Mouse (Mus musculus): ENCODE measurements at regions not wholly inside any gene's neighbourhood (a gene's known extent, or its start where the extent isn't known, plus 50 kb on each side); places are given as distances from the start of the nearest gene placed in this dataset.

DNA sequence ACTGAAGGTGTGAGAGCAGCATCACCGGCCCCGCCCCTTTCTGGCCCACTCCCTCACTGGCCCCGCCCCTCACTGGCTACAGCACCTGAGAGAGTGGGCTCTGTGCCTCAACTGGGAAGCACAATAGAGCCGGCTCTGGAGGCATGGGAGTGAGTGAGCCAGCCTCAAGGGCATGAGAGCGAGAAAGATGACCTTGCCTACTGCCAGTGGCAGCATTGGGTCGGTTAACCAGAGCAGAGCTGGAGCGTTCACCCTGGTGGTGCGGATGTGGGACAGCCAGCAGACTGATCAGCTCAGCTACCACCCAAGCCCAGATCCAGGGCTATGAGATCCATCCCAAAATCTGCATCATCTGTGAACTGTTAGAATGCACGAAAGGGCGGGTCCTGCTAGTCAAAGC is 304.7 kb upstream of the Hs6st1 start:
- Histone ChIP-seq H3K27ac (ENCODE audit: low read depth, low read length) (no peak overlapping the region), H3K4me3 (ENCODE audit: low read depth, low read length) (no peak overlapping the region), H3K4me2 (replicated peaks; ENCODE audit: low read depth) (no peak overlapping the region), H3K9ac (ENCODE audit: low read depth, low read length) (no peak overlapping the region), H3K36me3 (ENCODE audit: control insufficient read depth, insufficient read depth) (no peaks in the 10 kb centered on the region), H3K9me3 (ENCODE audit: control insufficient read depth) (no peaks in the 10 kb centered on the region), H3K4me1 (replicated peaks; ENCODE audit: control insufficient read depth, insufficient read depth, low read length) (no peaks in the 10 kb centered on the region), H3K27me3 (replicated peaks; ENCODE audit: control insufficient read depth, insufficient read depth, low read length) (no peaks in the 10 kb centered on the region)
- ATAC-seq: no peak
- WGBS: 85% methylated on average over 10 of the region's 10 CpGs
- TF ChIP-seq CTCF (IDR thresholded peaks at IDR 0.05; ENCODE audit: low read depth): no peak

GRCm38 (mm10) chr1:35764068-35764467 is 304.1 kb upstream of the Hs6st1 start:
- Histone ChIP-seq H3K27me3 (replicated peaks; ENCODE audit: control insufficient read depth, insufficient read depth, low read length) (no peaks in the 10 kb centered on the region), H3K4me2 (replicated peaks; ENCODE audit: low read depth) (no peak overlapping the region), H3K27ac (ENCODE audit: low read depth, low read length) (no peak overlapping the region), H3K4me1 (replicated peaks; ENCODE audit: control insufficient read depth, insufficient read depth, low read length) (no peaks in the 10 kb centered on the region), H3K4me3 (ENCODE audit: low read depth, low read length) (no peak overlapping the region), H3K36me3 (ENCODE audit: control insufficient read depth, insufficient read depth) (no peaks in the 10 kb centered on the region), H3K9ac (ENCODE audit: low read depth, low read length) (no peak overlapping the region), H3K9me3 (ENCODE audit: control insufficient read depth) (no peaks in the 10 kb centered on the region)
- 71% methylated on average over 1 of the region's 1 CpGs for WGBS
- TF ChIP-seq CTCF (IDR thresholded peaks at IDR 0.05; ENCODE audit: low read depth): no peak
- no peak for ATAC-seq

DNA sequence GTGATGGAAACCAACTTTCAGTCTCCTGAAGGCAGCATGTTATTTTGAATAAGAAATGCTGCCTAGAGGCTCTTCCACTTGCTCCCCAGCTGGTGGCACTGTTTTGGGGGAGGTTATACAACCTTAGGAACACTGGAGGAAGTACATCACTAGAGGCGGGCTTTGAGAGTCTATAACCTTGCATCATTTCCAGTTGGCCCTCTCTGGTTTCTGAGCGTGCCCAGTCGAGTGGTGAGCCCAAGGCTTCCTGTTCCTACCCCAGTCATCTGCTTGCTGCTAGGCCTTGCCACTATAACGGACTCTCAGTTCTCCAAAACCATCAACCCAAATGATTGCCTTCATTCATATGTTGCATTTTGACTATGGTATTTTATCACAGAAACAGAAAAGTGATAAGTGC is 302.5 kb upstream of the Hs6st1 start:
- Histone ChIP-seq H3K9me3 (ENCODE audit: control insufficient read depth) (no peaks in the 10 kb centered on the region), H3K4me3 (ENCODE audit: low read depth, low read length) (no peak overlapping the region), H3K4me1 (replicated peaks; ENCODE audit: control insufficient read depth, insufficient read depth, low read length) (no peaks in the 10 kb centered on the region), H3K36me3 (ENCODE audit: control insufficient read depth, insufficient read depth) (no peaks in the 10 kb centered on the region), H3K4me2 (replicated peaks; ENCODE audit: low read depth) (no peak overlapping the region), H3K9ac (ENCODE audit: low read depth, low read length) (no peak overlapping the region), H3K27ac (ENCODE audit: low read depth, low read length) (no peak overlapping the region), H3K27me3 (replicated peaks; ENCODE audit: control insufficient read depth, insufficient read depth, low read length) (no peaks in the 10 kb centered on the region)
- ATAC-seq: no peak
- TF ChIP-seq CTCF (IDR thresholded peaks at IDR 0.05; ENCODE audit: low read depth): peak; percentile 32; the same call in 1 of the 2 replicates
- WGBS: 91% methylated on average over 4 of the region's 4 CpGs

- Histone ChIP-seq H3K36me3 (ENCODE audit: control insufficient read depth, insufficient read depth) (no peaks in the 10 kb centered on the region), H3K9me3 (ENCODE audit: control insufficient read depth) (no peaks in the 10 kb centered on the region), H3K9ac (ENCODE audit: low read depth, low read length) (no peak overlapping the region), H3K4me3 (ENCODE audit: low read depth, low read length) (no peak overlapping the region), H3K4me2 (replicated peaks; ENCODE audit: low read depth) (no peak overlapping the region), H3K27me3 (replicated peaks; ENCODE audit: control insufficient read depth, insufficient read depth, low read length) (no peaks in the 10 kb centered on the region), H3K27ac (ENCODE audit: low read depth, low read length) (no peak overlapping the region), H3K4me1 (replicated peaks; ENCODE audit: control insufficient read depth, insufficient read depth, low read length) (no peaks in the 10 kb centered on the region)
- WGBS: 92% methylated on average over 5 of the region's 5 CpGs
- no peak for ATAC-seq
- no peak for TF ChIP-seq CTCF (IDR thresholded peaks at IDR 0.05; ENCODE audit: low read depth)
Measured at GRCm38 (mm10) chr1:35766271-35766670, 301.9 kb upstream of the Hs6st1 start.

DNA sequence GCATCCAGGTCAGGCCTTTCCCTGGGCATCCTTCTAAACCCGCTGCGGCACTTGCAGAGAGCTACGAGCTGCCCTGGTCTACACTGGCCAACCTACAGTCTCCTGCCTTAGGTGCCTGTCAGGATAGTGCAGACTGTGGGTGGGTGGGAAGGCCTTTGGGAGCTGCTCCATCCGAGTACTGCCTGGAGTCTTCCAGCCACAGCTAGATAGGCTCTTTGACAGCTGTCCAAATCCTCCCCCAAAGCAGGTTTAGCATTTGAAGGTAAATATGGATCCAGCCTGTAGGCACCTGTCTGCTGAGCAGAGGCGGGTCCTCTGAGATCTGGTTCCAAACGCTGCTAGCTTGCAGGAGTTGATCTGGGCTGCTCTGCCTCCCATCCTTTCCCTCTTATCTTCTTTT is 295.6 kb upstream of the Hs6st1 start:
- 86% methylated on average over 6 of the region's 6 CpGs for WGBS
- TF ChIP-seq CTCF (IDR thresholded peaks at IDR 0.05; ENCODE audit: low read depth): no peak
- no peak overlapping the region for H3K4me2 ChIP-seq (replicated peaks; ENCODE audit: low read depth)
- no peaks in the 10 kb centered on the region for H3K36me3 ChIP-seq (ENCODE audit: control insufficient read depth, insufficient read depth)
- ATAC-seq: no peak
- H3K4me1 ChIP-seq (replicated peaks; ENCODE audit: control insufficient read depth, insufficient read depth, low read length): no peaks in the 10 kb centered on the region
- H3K9ac ChIP-seq (ENCODE audit: low read depth, low read length): no peak overlapping the region
- H3K27me3 ChIP-seq (replicated peaks; ENCODE audit: control insufficient read depth, insufficient read depth, low read length): no peaks in the 10 kb centered on the region
- H3K27ac ChIP-seq (ENCODE audit: low read depth, low read length): no peak overlapping the region
- H3K4me3 ChIP-seq (ENCODE audit: low read depth, low read length): no peak overlapping the region
- H3K9me3 ChIP-seq (ENCODE audit: control insufficient read depth): no peaks in the 10 kb centered on the region

DNA sequence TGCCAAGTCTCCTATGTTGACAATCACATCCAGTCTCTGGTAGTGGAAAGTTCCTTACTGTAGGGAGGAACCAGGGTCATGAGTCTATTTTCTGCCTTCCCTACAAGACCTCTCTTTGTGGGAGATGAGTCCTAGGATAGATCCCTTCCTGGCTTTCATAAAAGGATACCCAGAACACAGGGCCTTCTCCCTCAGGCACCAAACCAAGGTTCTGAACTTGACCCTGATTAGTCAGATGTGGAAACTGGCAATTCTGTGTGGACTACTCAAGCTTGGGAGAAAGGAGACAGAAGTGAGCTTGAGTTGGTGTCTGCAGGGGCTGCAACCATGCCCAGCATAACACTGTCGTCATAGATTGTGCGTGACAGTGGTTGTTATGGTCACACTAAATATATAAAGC is 293.6 kb upstream of the Hs6st1 start:
- no peaks in the 10 kb centered on the region for H3K9me3 ChIP-seq (ENCODE audit: control insufficient read depth)
- no peak overlapping the region for H3K27ac ChIP-seq (ENCODE audit: low read depth, low read length)
- H3K27me3 ChIP-seq (replicated peaks; ENCODE audit: control insufficient read depth, insufficient read depth, low read length): no peaks in the 10 kb centered on the region
- H3K4me1 ChIP-seq (replicated peaks; ENCODE audit: control insufficient read depth, insufficient read depth, low read length): no peaks in the 10 kb centered on the region
- ATAC-seq: no peak
- no peak overlapping the region for H3K9ac ChIP-seq (ENCODE audit: low read depth, low read length)
- H3K4me3 ChIP-seq (ENCODE audit: low read depth, low read length): no peak overlapping the region
- TF ChIP-seq CTCF (IDR thresholded peaks at IDR 0.05; ENCODE audit: low read depth): no peak
- no peaks in the 10 kb centered on the region for H3K36me3 ChIP-seq (ENCODE audit: control insufficient read depth, insufficient read depth)
- WGBS: 95% methylated on average over 2 of the region's 2 CpGs
- H3K4me2 ChIP-seq (replicated peaks; ENCODE audit: low read depth): no peak overlapping the region

GRCm38 (mm10) chr1:35782668-35783067 is 285.5 kb upstream of the Hs6st1 start:
- ATAC-seq: no peak
- H3K9me3 ChIP-seq (ENCODE audit: control insufficient read depth): no peaks in the 10 kb centered on the region

More at GRCm38 (mm10) chr1:35782668-35783067, 285.5 kb upstream of the Hs6st1 start:
- Histone ChIP-seq H3K4me1 (replicated peaks; ENCODE audit: control insufficient read depth, insufficient read depth, low read length) (no peaks in the 10 kb centered on the region), H3K36me3 (ENCODE audit: control insufficient read depth, insufficient read depth) (no peaks in the 10 kb centered on the region), H3K4me3 (ENCODE audit: low read depth, low read length) (no peak overlapping the region), H3K27me3 (replicated peaks; ENCODE audit: control insufficient read depth, insufficient read depth, low read length) (no peaks in the 10 kb centered on the region), H3K9ac (ENCODE audit: low read depth, low read length) (no peak overlapping the region), H3K27ac (ENCODE audit: low read depth, low read length) (no peak overlapping the region), H3K4me2 (replicated peaks; ENCODE audit: low read depth) (no peak overlapping the region)
- no peak for TF ChIP-seq CTCF (IDR thresholded peaks at IDR 0.05; ENCODE audit: low read depth)
- WGBS: 70% methylated on average over 2 of the region's 2 CpGs

All from intestine, postnatal 0 days (tissue).